Mouse (Mus musculus) CH12.LX (cell line): ENCODE data around the gene Fbxw8. TPM values are rescaled to one million over a fixed set of nuclear protein-coding genes. Genes with fewer than 3 reads are reported as not detected.

Experiments used
- DNase-seq: peaks from one replicate; pipeline ENCODE4 v3.0.0-alpha.2; 2013; ENCODE audit errors: extremely low read depth
- H3K27ac ChIP-seq: 2 replicates; pipeline ENCODE4 v1.5.1; 2012; ENCODE audit warnings: low read depth, mild to moderate bottlenecking, control low read depth, moderate library complexity; ENCODE audit not compliant: insufficient read depth
- H3K27me3 ChIP-seq: replicated peaks from 2 replicates; pipeline ENCODE3; 2012; ENCODE audit warnings: inconsistent platforms
- H3K36me3 ChIP-seq, 2 experiments: replicated peaks in 1 of 2; 2 replicates each; pipeline versions ENCODE3 to v1.6.1; 2012; ENCODE audit warnings: inconsistent platforms in 1 of 2, low read length in 1 of 2, mild to moderate bottlenecking in 1 of 2, mixed read lengths in 1 of 2, moderate library complexity in 1 of 2; ENCODE audit not compliant: control insufficient read depth in 1 of 2, insufficient read depth in 1 of 2
- H3K4me1 ChIP-seq, 2 experiments: 2 replicates each; pipeline ENCODE4 v1.6.1; 2012; ENCODE audit warnings: inconsistent platforms in 1 of 2, moderate library complexity in 1 of 2; ENCODE audit not compliant: insufficient read depth in 2 of 2, control insufficient read depth in 1 of 2
- H3K4me2 ChIP-seq: 2 replicates; pipeline ENCODE4 v1.6.1; 2012; ENCODE audit warnings: low read depth, mild to moderate bottlenecking, control low read depth; ENCODE audit not compliant: poor library complexity, insufficient read depth, severe bottlenecking
- H3K4me3 ChIP-seq, 3 experiments: fragments of 150-350 bp in 1 of 3; sonication (generic) in 1 of 3; replicated peaks in 1 of 3; 2 replicates each; pipeline versions ENCODE3 to v1.5.1; 2011 to 2012; ENCODE audit warnings: low read depth in 2 of 3, low read length in 2 of 3, mild to moderate bottlenecking in 2 of 3, moderate library complexity in 2 of 3, control low read depth in 1 of 3, improper control_type of control experiment in 1 of 3, inconsistent platforms in 1 of 3, mixed read lengths in 1 of 3; ENCODE audit not compliant: poor library complexity in 1 of 3
- H3K79me2 ChIP-seq: replicated peaks from 2 replicates; pipeline ENCODE4 v1.6.1; 2012; ENCODE audit warnings: mild to moderate bottlenecking, moderate library complexity; ENCODE audit not compliant: control insufficient read depth, poor library complexity, insufficient read depth, severe bottlenecking; ENCODE audit errors: extremely low read depth
- H3K9ac ChIP-seq: 2 replicates; pipeline ENCODE4 v1.6.1; 2012; ENCODE audit warnings: low read depth, mild to moderate bottlenecking, control low read depth, moderate library complexity; ENCODE audit not compliant: insufficient read depth
- H3K9me3 ChIP-seq: replicated peaks from 2 replicates; pipeline ENCODE3; 2012; ENCODE audit warnings: low read length, inconsistent platforms, mixed read lengths
- BHLHE40 ChIP-seq: IDR thresholded peaks from 2 replicates; pipeline ENCODE4 v1.6.1; 2011; ENCODE audit warnings: mild to moderate bottlenecking, low read depth, low read length, improper control_type of control experiment
- CHD2 ChIP-seq: IDR thresholded peaks from 2 replicates; pipeline ENCODE4 v1.6.1; 2011; ENCODE audit warnings: low read length, improper control_type of control experiment
- CTCF ChIP-seq, 2 experiments: IDR thresholded peaks in 1 of 2; conservative IDR thresholded peaks in 1 of 2; 2 replicates each; pipeline ENCODE4 v1.5.1; 2011 to 2012; ENCODE audit warnings: low read depth in 2 of 2, low read length in 2 of 2, improper control_type of control experiment in 1 of 2, inconsistent platforms in 1 of 2, mild to moderate bottlenecking in 1 of 2, moderate library complexity in 1 of 2
- E2F4 ChIP-seq: IDR thresholded peaks from 2 replicates; pipeline ENCODE4 v1.6.1; 2011; ENCODE audit warnings: low read depth, low read length, improper control_type of control experiment; ENCODE audit not compliant: insufficient replicate concordance
- ELF1 ChIP-seq: IDR thresholded peaks from 2 replicates; pipeline ENCODE4 v1.6.1; 2014; ENCODE audit warnings: low read depth, mild to moderate bottlenecking, inconsistent platforms, low read length, improper control_type of control experiment
- EP300 ChIP-seq: IDR thresholded peaks from 2 replicates; pipeline ENCODE4 v1.6.1; 2011; ENCODE audit warnings: low read length, improper control_type of control experiment
- GABPA ChIP-seq: IDR thresholded peaks from 2 replicates; pipeline ENCODE4 v1.6.1; 2012; ENCODE audit warnings: low read depth, low read length, improper control_type of control experiment, inconsistent platforms; ENCODE audit not compliant: insufficient replicate concordance
- JUN ChIP-seq: IDR thresholded peaks from 2 replicates; pipeline ENCODE4 v1.6.1; 2011; ENCODE audit warnings: low read depth, mild to moderate bottlenecking, low read length, improper control_type of control experiment, moderate library complexity; ENCODE audit not compliant: insufficient read depth
- MAX ChIP-seq: IDR thresholded peaks from 2 replicates; pipeline ENCODE4 v1.6.1; 2011; ENCODE audit warnings: low read length, improper control_type of control experiment
- MAZ ChIP-seq: IDR thresholded peaks from 2 replicates; pipeline ENCODE4 v1.6.1; 2012; ENCODE audit warnings: low read depth, mild to moderate bottlenecking, inconsistent platforms, low read length, improper control_type of control experiment, moderate library complexity
- MXI1 ChIP-seq: IDR thresholded peaks from 2 replicates; pipeline ENCODE4 v1.6.1; 2011; ENCODE audit warnings: mild to moderate bottlenecking, low read depth, low read length, improper control_type of control experiment
- MYC ChIP-seq: IDR thresholded peaks from 2 replicates; pipeline ENCODE4 v1.6.1; 2011; ENCODE audit warnings: low read depth, mild to moderate bottlenecking, improper control_type of control experiment, low read length
- PAX5 ChIP-seq: IDR thresholded peaks from 2 replicates; pipeline ENCODE4 v1.6.1; 2012; ENCODE audit warnings: low read length, inconsistent platforms, mixed read lengths
- POLR2A ChIP-seq: IDR thresholded peaks from 2 replicates; pipeline ENCODE4 v1.6.1; 2011; ENCODE audit warnings: low read depth, mild to moderate bottlenecking, improper control_type of control experiment, low read length
- RAD21 ChIP-seq: IDR thresholded peaks from 2 replicates; pipeline ENCODE4 v1.6.1; 2011; ENCODE audit warnings: low read depth, mild to moderate bottlenecking, low read length, improper control_type of control experiment, moderate library complexity
- RCOR1 ChIP-seq: conservative IDR thresholded peaks from 2 replicates; pipeline ENCODE4 v1.6.1; 2012; ENCODE audit warnings: low read depth, mild to moderate bottlenecking, inconsistent platforms, low read length, improper control_type of control experiment
- SIN3A ChIP-seq: IDR thresholded peaks from 2 replicates; pipeline ENCODE4 v1.6.1; 2012; ENCODE audit warnings: low read length, improper control_type of control experiment, inconsistent platforms
- SMC3 ChIP-seq: IDR thresholded peaks from 2 replicates; pipeline ENCODE4 v1.6.1; 2011; ENCODE audit warnings: low read depth, low read length, improper control_type of control experiment
- TCF12 ChIP-seq: IDR thresholded peaks from 2 replicates; pipeline ENCODE4 v1.6.1; 2014; ENCODE audit warnings: low read depth, mild to moderate bottlenecking, inconsistent platforms, low read length, improper control_type of control experiment
- UBTF ChIP-seq: IDR thresholded peaks from 2 replicates; pipeline ENCODE4 v1.6.1; 2012; ENCODE audit warnings: low read depth, mild to moderate bottlenecking, inconsistent platforms, low read length, improper control_type of control experiment, moderate library complexity
- ZC3H11A ChIP-seq: IDR thresholded peaks from 2 replicates; pipeline ENCODE4 v1.6.1; 2012; ENCODE audit warnings: low read depth, mild to moderate bottlenecking, inconsistent platforms, low read length, improper control_type of control experiment
- ZKSCAN1 ChIP-seq: IDR thresholded peaks from 2 replicates; pipeline ENCODE4 v1.6.1; 2012; ENCODE audit warnings: low read depth, inconsistent platforms, low read length, improper control_type of control experiment, borderline replicate concordance
- ZNF384 ChIP-seq: IDR thresholded peaks from 2 replicates; pipeline ENCODE4 v1.6.1; 2012; ENCODE audit warnings: low read depth, low read length, improper control_type of control experiment, inconsistent platforms
- dilution Hi-C: fragments of 300-500 bp; cut with MboI; formaldehyde crosslinking; loops from 2 replicates; pipeline ENCODE4 v1.14.3; 2020; ENCODE audit warnings: low sequenced_read_pairs; ENCODE audit not compliant: extremely low pct_unique_long_range_greater_than_20kb, extremely low pct_ligation_motif_present
- in situ Hi-C: fragments of 300-500 bp; cut with MboI; formaldehyde crosslinking; loops from 3 replicates; pipeline ENCODE4 v1.14.3; 2019; ENCODE audit warnings: low sequenced_read_pairs, low pct_ligation_motif_present, low pct_unique_long_range_greater_than_20kb, mixed read lengths
- polyA plus RNA-seq: library from polyadenylated mRNA; unstranded; fragments of >175 nt; gene quantifications from 2 replicates; pipeline ENCODE4 v1.2.1, GENCODE M21; 2012; ENCODE audit warnings: low read depth; ENCODE audit not compliant: insufficient read length
- total RNA-seq, 2 experiments: library from RNA; depleted of rRNA; stranded (reverse); fragments of 300-350 nt in 1 of 2; fragments of >200 nt in 1 of 2; gene quantifications; 2 replicates each; pipeline ENCODE4 v1.2.3; 2012 to 2014

Gene Fbxw8
- total and polyA plus RNA-seq, 3 experiments: 41.7 to 50.9 (median 47.3) TPM

DNA sequence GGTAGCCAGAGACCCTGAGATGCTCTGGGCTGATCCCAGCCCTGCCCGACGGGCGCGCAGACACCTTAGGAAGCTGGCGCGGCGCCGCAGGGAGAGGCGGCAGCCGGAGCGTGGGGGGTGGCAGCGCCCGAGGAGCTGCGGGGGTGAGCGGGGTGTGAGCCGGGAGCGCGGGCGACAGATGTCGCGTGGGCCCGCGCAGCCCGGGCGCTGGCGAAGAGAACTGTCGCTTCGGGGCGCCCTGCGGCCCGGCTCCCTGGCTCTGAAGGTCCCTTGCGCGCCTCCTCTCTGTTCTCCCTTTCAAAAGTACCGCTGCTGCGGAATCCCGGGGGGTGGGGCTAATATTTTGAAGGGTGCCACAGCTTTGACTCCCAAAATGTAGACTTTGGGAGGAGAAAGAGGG is 16.4 kb upstream of the Fbxw8 start:
- in situ Hi-C loops: no loop called here
- no peak for TF ChIP-seq ZKSCAN1
- no peak for TF ChIP-seq GABPA
- TF ChIP-seq MAZ: no peak
- TF ChIP-seq ZNF384: no peak
- TF ChIP-seq ELF1: no peak
- TF ChIP-seq PAX5: no peak
- no peak for TF ChIP-seq TCF12
- no peak for TF ChIP-seq MYC
- no peak for TF ChIP-seq RAD21
- TF ChIP-seq BHLHE40: no peak
- TF ChIP-seq MXI1: no peak
- no peak for TF ChIP-seq MAX
- TF ChIP-seq, all 38 proteins: peak for 0
- dilution Hi-C loops: no loop called here
- DNase-seq: no peak
- Histone ChIP-seq H3K4me2 (peak overlapping the region; percentile 98), H3K36me3 (no peaks in the 10 kb centered on the region), H3K27me3 (peaks cover 71% of the 10 kb centered on the region), H3K9me3 (peaks cover 16% of the 10 kb centered on the region), H3K9ac (no peak overlapping the region), H3K27ac (no peak overlapping the region), H3K4me3 (no peak overlapping the region), H3K4me1 (peaks cover 0 to 9% of the 10 kb centered on the region in 2 experiments; a peak in 2 of 4 replicates), H3K79me2 (no peaks in the 10 kb centered on the region)

DNA sequence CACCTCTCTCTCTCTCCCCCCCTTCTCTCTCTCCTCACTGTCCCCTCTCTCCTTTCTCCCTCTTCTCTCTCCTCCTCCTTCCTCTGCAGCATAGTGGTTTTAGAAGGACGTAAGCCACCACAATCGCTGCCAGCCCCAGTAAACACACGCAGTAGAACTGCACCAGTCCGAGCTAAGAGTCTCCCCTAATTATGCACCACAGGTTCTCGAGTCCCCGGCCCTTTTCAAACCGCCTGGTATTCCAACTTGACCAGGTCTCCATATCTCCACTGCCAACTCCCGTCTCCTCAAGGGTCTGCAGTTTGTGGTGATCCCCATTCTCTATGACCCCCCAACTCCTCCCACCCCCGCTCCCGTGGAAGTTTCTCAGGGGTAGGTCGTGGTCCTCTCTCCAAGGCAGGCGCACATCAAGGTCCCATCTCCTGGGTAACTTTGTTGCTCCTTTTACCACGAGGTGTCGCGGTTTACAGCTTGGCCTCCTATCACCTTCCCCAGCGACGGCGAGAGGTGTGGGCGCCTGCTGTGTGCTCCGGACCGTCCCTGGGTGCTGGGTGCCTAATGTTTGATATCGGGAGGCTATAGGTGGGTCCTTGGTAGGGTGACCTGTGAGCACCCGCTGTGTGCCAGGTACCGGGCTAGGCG is 15.7 kb upstream of the Fbxw8 start:
- in situ Hi-C loops: no loop called here
- no peak overlapping the region for H3K9ac ChIP-seq
- TF ChIP-seq ZC3H11A: no peak
- TF ChIP-seq JUN: no peak
- no peak for TF ChIP-seq BHLHE40
- peak; percentile 5; the same call in 1 of the 2 replicates for TF ChIP-seq SMC3
- no peak for TF ChIP-seq CHD2
- no peak for TF ChIP-seq MYC
- no peak for TF ChIP-seq SIN3A
- no peak for TF ChIP-seq POLR2A
- peak in 1 of 2 experiments; percentile 32; a peak in 2 of 4 replicates for TF ChIP-seq CTCF (conservative IDR thresholded peaks at IDR 0.05 in 1 of 2, IDR thresholded peaks at IDR 0.05 in 1 of 2; ENCODE audit: low read depth in 2 of 2, low read length in 2 of 2)
- no peak for TF ChIP-seq EP300
- TF ChIP-seq UBTF: no peak
- TF ChIP-seq RCOR1: no peak
- no peak for TF ChIP-seq E2F4
- no peak for TF ChIP-seq MXI1
- no peak overlapping the region for H3K4me3 ChIP-seq
- H3K4me2 ChIP-seq: no peak overlapping the region; the same call in 1 of the 2 replicates
- H3K27ac ChIP-seq: no peak overlapping the region
- H3K9me3 ChIP-seq: peaks cover 16% of the 10 kb centered on the region
- H3K4me1 ChIP-seq: peaks cover 0 to 9% of the 10 kb centered on the region in 2 experiments; a peak in 2 of 4 replicates
- dilution Hi-C loops: no loop called here
- DNase-seq: no peak
- H3K27me3 ChIP-seq: peaks cover 72% of the 10 kb centered on the region
- H3K36me3 ChIP-seq: no peaks in the 10 kb centered on the region
- no peaks in the 10 kb centered on the region for H3K79me2 ChIP-seq
